Mouse (Mus musculus): ENCODE measurements around the gene Liph. TPM values are rescaled to one million over a fixed set of nuclear protein-coding genes. Genes with fewer than 3 reads are reported as not detected.

Liph gene
- polyA plus RNA-seq (2012; rRNA removed) = 0.20 and 0.22 TPM in 2 replicates

GRCm38 (mm10) chr16:21995304-21995703 lies at the start of gene Liph:
Gene Liph (minus strand): TSS chr16:21995663.

DNA sequence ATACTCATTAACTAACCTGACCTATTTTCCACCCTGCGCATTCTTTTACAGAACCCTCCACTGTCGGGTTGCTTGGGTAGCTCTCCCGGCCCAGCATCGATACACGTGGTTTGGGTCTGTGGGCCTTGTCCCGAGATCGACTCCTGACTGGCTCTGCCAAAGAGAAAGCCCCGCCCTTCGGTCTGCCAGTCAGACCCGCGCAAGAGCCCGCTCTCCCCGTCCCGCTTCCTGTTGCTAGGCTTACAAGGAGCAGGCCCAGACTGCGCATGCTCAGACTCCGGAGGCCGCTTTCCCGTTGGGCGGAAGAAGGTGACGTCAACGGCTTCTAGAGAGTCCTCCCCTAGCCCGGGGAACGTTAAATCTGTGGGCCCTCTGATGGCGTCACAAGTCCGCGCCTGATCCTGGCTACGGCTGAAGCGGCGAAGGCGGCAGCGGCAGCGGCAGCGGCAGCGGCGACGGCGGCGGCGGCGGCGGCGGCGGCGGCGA lies 13.7 kb upstream of the Liph start, which contains the start of gene Senp2:
TSS of gene Senp2 (plus strand) at position 386 of the 486 bp plus-strand sequence.

DNA sequence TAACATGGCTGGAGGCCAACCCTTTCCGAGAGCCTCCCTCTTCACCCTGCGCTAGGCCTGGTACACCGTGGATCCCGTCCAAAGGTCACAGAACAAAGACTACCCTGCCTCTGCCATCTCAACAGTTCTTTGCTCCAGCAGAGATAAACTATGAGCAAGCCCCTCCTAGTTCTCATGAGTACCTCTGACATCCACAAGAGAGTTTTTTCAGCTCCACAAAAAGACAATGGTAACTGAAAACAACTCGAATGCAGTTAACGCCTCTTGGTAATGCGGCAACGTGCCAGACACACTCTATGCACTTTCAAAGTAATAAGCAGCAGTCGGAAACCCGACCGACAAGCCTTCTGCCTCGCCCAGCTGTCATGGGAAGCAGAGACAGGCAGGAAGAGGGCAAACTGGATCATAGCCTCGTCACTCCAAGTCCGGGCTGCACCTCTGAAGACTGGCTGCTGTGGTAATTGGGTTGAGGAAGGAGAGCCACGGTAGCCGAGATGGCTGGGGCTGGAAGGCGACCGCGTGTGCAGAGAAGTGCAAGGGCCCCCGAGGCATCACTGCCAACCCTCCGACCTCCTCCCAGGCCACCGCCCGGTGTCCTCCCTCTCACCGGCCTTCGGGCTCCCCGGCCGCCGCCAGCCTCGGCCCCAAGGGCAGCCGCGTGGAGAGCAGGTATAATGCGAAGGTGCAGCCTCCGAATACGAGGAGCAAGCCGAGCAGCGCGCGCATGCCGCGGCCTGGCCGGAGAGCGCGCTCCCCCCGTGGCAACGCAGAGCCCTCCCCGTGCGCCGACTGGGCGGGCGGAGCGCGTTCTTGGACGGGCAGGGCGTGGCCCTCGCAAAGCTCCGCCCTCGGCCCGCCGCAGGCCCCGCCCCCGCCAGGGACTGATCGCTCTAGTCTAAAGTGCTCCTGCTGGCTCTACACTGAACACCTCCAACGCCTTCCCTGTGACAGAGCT lies 48.4 kb downstream of the Liph start, which contains the start of gene Tmem41a:
TSS of gene Tmem41a (minus strand) at position 792 of the 955 bp plus-strand sequence.

Other genes with a start within 250 kb of the Liph start
- 159 and 261 TPM in 2 replicates for gene Ehhadh, start 207.9 kb downstream of the Liph start, polyA plus RNA-seq (2012; rRNA removed)
- 2.0 and 2.1 TPM in 2 replicates for gene Map3k13, start 201.3 kb downstream of the Liph start, polyA plus RNA-seq (2012; rRNA removed)
- gene Tmem41a, start 48.1 kb downstream of the Liph start, polyA plus RNA-seq (2012; rRNA removed) = 10.7 and 11.7 TPM in 2 replicates
- gene Senp2, start 13.8 kb upstream of the Liph start, polyA plus RNA-seq (2012; rRNA removed) = 10.8 and 12.6 TPM in 2 replicates
- gene Igf2bp2, start 167.6 kb upstream of the Liph start, polyA plus RNA-seq (2012; rRNA removed) = 3.7 and 5.1 TPM in 2 replicates

Measured in liver, embryonic 18 days (tissue).